Mouse (Mus musculus) cerebellum, adult 2 months (tissue): ENCODE data around the gene Rsl1d1. TPM values are rescaled to one million over a fixed set of nuclear protein-coding genes. Genes with fewer than 3 reads are reported as not detected.

Source experiments
- polyA plus RNA-seq: library from polyadenylated mRNA; depleted of rRNA; stranded (reverse); fragments of >200 nt; gene quantifications from 2 replicates; pipeline ENCODE4 v1.2.3, GENCODE M21; 2012; rRNA removed

Gene Rsl1d1
- polyA plus RNA-seq, 1 experiment, result 44.9 TPM

Other genes starting within 250 kb of the Rsl1d1 start
- gene Snn, start 142.4 kb downstream of the Rsl1d1 start, polyA plus RNA-seq, result 124 and 138 TPM in 2 replicates
- 60.7 and 82.3 TPM in 2 replicates for gene Litaf, start 137.2 kb downstream of the Rsl1d1 start, polyA plus RNA-seq
- gene Txndc11, start 68.7 kb downstream of the Rsl1d1 start, polyA plus RNA-seq, result 34.5 and 34.8 TPM in 2 replicates
- gene Zc3h7a, start 26.9 kb downstream of the Rsl1d1 start, polyA plus RNA-seq, result 70.8 and 73.6 TPM in 2 replicates
- 43.6 and 44.0 TPM in 2 replicates for gene Gspt1, start 51.0 kb upstream of the Rsl1d1 start, polyA plus RNA-seq
- gene Tnfrsf17, start 110.5 kb upstream of the Rsl1d1 start, polyA plus RNA-seq, result 0.14 and 0.46 TPM in 2 replicates
- gene Snx29, start 119.6 kb upstream of the Rsl1d1 start, polyA plus RNA-seq, result 8.4 and 9.0 TPM in 2 replicates